In genomic region chr13:45882976-45883440, GRCm38 (mm10) we compare ENCODE assay signal across 1 mouse cellular context.
TF ChIP-seq lines count a peak whose summit lies in the region.

No protein-coding gene starts in this region.

TF ChIP-seq in CH12.LX, 34 proteins besides CTCF, POLR2A, EP300 and RAD21 (continued from another document):
- TF ChIP-seq MXI1 (IDR thresholded peaks at IDR 0.05; ENCODE audit: low read depth, low read length) (no peak; the same call in 1 of the 2 replicates), MAFK (IDR thresholded peaks at IDR 0.05; ENCODE audit: insufficient replicate concordance, low read length) (0 out of 2 replicates have a peak, but pooled peaks have one; percentile 30), ZMIZ1 (IDR thresholded peaks at IDR 0.05; ENCODE audit: low read depth, low read length) (peak; percentile 65), MYC (IDR thresholded peaks at IDR 0.05; ENCODE audit: low read depth, low read length) (no peak; the same call in 1 of the 2 replicates), USF1 (IDR thresholded peaks at IDR 0.05; ENCODE audit: low read depth, low read length) (no peak), MEF2A (IDR thresholded peaks at IDR 0.05; ENCODE audit: borderline replicate concordance, low read depth, low read length) (peak; percentile 63; the same call in 1 of the 2 replicates), USF2 (conservative IDR thresholded peaks at IDR 0.05; ENCODE audit: low read depth, low read length) (no peak), ZKSCAN1 (IDR thresholded peaks at IDR 0.05; ENCODE audit: borderline replicate concordance, low read depth, low read length) (no peak), SIN3A (IDR thresholded peaks at IDR 0.05; ENCODE audit: low read length) (no peak; the same call in 1 of the 2 replicates)
TF ChIP-seq in CH12.LX: peak in this region for 16.
